Mouse (Mus musculus) forebrain, embryonic 10.5 days (tissue): ENCODE results near the gene Sec62. TPM values are rescaled to one million over a fixed set of nuclear protein-coding genes. Genes with fewer than 3 reads are reported as not detected.
"Not testable (repeated sequence)": the region's sequence is repeated elsewhere in the genome, so short reads cannot be mapped to it uniquely, and the experiment has no call there.

Experiments
- DNase-seq: peaks from one replicate; pipeline ENCODE4 v3.0.0-alpha.2; 2017; ENCODE audit warnings: low spot score; ENCODE audit errors: extremely low spot score
- H3K27ac ChIP-seq: fragments of 300-500 bp; sonication (generic); 2 replicates; pipeline ENCODE4 v1.5.1; 2016; ENCODE audit warnings: mild to moderate bottlenecking
- H3K27me3 ChIP-seq: fragments of 300-500 bp; sonication (generic); 2 replicates; pipeline ENCODE4 v1.6.1; 2016; ENCODE audit warnings: mild to moderate bottlenecking; ENCODE audit not compliant: poor library complexity, severe bottlenecking
- H3K36me3 ChIP-seq: fragments of 300-500 bp; sonication (generic); replicated peaks from 2 replicates; pipeline ENCODE4 v1.6.1; 2016; ENCODE audit warnings: mild to moderate bottlenecking, moderate library complexity
- H3K4me1 ChIP-seq: fragments of 300-500 bp; sonication (generic); 2 replicates; pipeline ENCODE4 v1.6.1; 2016
- H3K4me3 ChIP-seq: fragments of 300-500 bp; sonication (generic); 2 replicates; pipeline ENCODE4 v1.5.1; 2016; ENCODE audit warnings: mild to moderate bottlenecking, moderate library complexity
- H3K9me3 ChIP-seq: fragments of 300-500 bp; sonication (generic); 2 replicates; pipeline ENCODE4 v1.6.1; 2016; ENCODE audit warnings: mild to moderate bottlenecking, moderate library complexity
- WGBS: fragments of 180-500 bp; shearing (Covaris S2); methylation state at CpG from one replicate; pipeline ENCODE4 v1.1.7; 2016; 5-methylcytosine and 5-hydroxymethylcytosine counted together
- polyA plus RNA-seq: library from polyadenylated mRNA; unstranded; fragments of >200 nt; fragmentation: Nextera tagmentation; extraction: Ambion mirVana; gene quantifications from 2 replicates; pipeline ENCODE4 v1.2.1, GENCODE M21; 2016

Gene Sec62
- polyA plus RNA-seq, 1 experiment from 2014 or later: 49.8 TPM

GRCm38 (mm10) chr3:30851422-30851821 lies 58.7 kb downstream of the Sec62 start:
- H3K27me3 ChIP-seq: peaks cover 29% of the 10 kb centered on the region
- WGBS: 74% methylated on average over 5 of the region's 6 CpGs
- H3K36me3 ChIP-seq: no peaks in the 10 kb centered on the region
- H3K4me3 ChIP-seq: no peak overlapping the region
- no peak overlapping the region for H3K27ac ChIP-seq
- H3K4me1 ChIP-seq: peaks cover 11% of the 10 kb centered on the region
- no peaks in the 10 kb centered on the region for H3K9me3 ChIP-seq
- DNase-seq: no peak

GRCm38 (mm10) chr3:30853596-30853995 lies 60.9 kb downstream of the Sec62 start:
- Histone ChIP-seq H3K4me1 (peaks cover 11% of the 10 kb centered on the region), H3K27ac (no peak overlapping the region), H3K36me3 (no peaks in the 10 kb centered on the region), H3K4me3 (no peak overlapping the region), H3K27me3 (peaks cover 46% of the 10 kb centered on the region), H3K9me3 (no peaks in the 10 kb centered on the region)
- WGBS: 89% methylated on average over 5 of the region's 5 CpGs
- DNase-seq: no peak

- peak within 1 kb of the TSS; percentile 54 for H3K27ac ChIP-seq
- H3K9me3 ChIP-seq: no peaks in the 10 kb centered on the region
- H3K36me3 ChIP-seq: no peaks in the 10 kb centered on the region
- peaks cover 46% of the 10 kb centered on the region for H3K27me3 ChIP-seq
- DNase-seq: peak; percentile 55
- H3K4me1 ChIP-seq: peaks cover 11% of the 10 kb centered on the region
- H3K4me3 ChIP-seq: peak within 1 kb of the TSS; percentile 64
- WGBS: under 1% methylated on average over 75 of the region's 75 CpGs
Measured at GRCm38 (mm10) chr3:30855604-30856458, 63.2 kb downstream of the Sec62 start, which contains the start of gene Gpr160. Gpr160 (plus strand) TSS chr3:30855950.

GRCm38 (mm10) chr3:30859599-30859998 lies 66.9 kb downstream of the Sec62 start:
- 93% methylated on average over 8 of the region's 8 CpGs for WGBS
- H3K27me3 ChIP-seq: peaks cover 35% of the 10 kb centered on the region

GRCm38 (mm10) chr3:30860705-30861104 lies 68.0 kb downstream of the Sec62 start:
- Histone ChIP-seq H3K4me1 (peaks cover 7% of the 10 kb centered on the region), H3K4me3 (no peak overlapping the region), H3K27me3 (peaks cover 24% of the 10 kb centered on the region), H3K27ac (no peak overlapping the region), H3K9me3 (no peaks in the 10 kb centered on the region), H3K36me3 (no peaks in the 10 kb centered on the region)
- DNase-seq: no peak
- WGBS: 90% methylated on average over 4 of the region's 4 CpGs

More at GRCm38 (mm10) chr3:30859599-30859998, 66.9 kb downstream of the Sec62 start:
- H3K4me1 ChIP-seq: peaks cover 11% of the 10 kb centered on the region
- not testable (repeated sequence) for H3K27ac ChIP-seq, H3K4me3 ChIP-seq, H3K36me3 ChIP-seq, H3K9me3 ChIP-seq, DNase-seq

GRCm38 (mm10) chr3:30863712-30864435 lies 71.2 kb downstream of the Sec62 start:
- Histone ChIP-seq H3K27ac (no peak overlapping the region), H3K9me3 (no peaks in the 10 kb centered on the region), H3K36me3 (no peaks in the 10 kb centered on the region), H3K4me3 (no peak overlapping the region), H3K4me1 (peaks cover 13% of the 10 kb centered on the region), H3K27me3 (no peaks in the 10 kb centered on the region)
- WGBS: 83% methylated on average over 5 of the region's 5 CpGs
- DNase-seq: no peak

- no peaks in the 10 kb centered on the region for H3K36me3 ChIP-seq
- H3K27ac ChIP-seq: no peak overlapping the region
- no peak overlapping the region for H3K4me3 ChIP-seq
- DNase-seq: no peak
- H3K9me3 ChIP-seq: no peaks in the 10 kb centered on the region
- WGBS: 95% methylated on average over 1 of the region's 1 CpGs
- peaks cover 13% of the 10 kb centered on the region for H3K4me1 ChIP-seq
- H3K27me3 ChIP-seq: no peaks in the 10 kb centered on the region
Measured at GRCm38 (mm10) chr3:30864640-30865039, 72.0 kb downstream of the Sec62 start.

GRCm38 (mm10) chr3:30868176-30868575 lies 75.5 kb downstream of the Sec62 start:
- H3K36me3 ChIP-seq: no peaks in the 10 kb centered on the region
- WGBS: 88% methylated on average over 5 of the region's 5 CpGs
- no peaks in the 10 kb centered on the region for H3K9me3 ChIP-seq
- H3K27me3 ChIP-seq: no peaks in the 10 kb centered on the region
- H3K27ac ChIP-seq: no peak overlapping the region
- H3K4me3 ChIP-seq: no peak overlapping the region
- H3K4me1 ChIP-seq: peaks cover 13% of the 10 kb centered on the region
- no peak for DNase-seq

GRCm38 (mm10) chr3:30868625-30869024 lies 76.0 kb downstream of the Sec62 start:
- H3K4me3 ChIP-seq: no peak overlapping the region
- no peaks in the 10 kb centered on the region for H3K36me3 ChIP-seq
- H3K4me1 ChIP-seq: peaks cover 13% of the 10 kb centered on the region
- H3K27ac ChIP-seq: no peak overlapping the region
- no peak for DNase-seq
- H3K27me3 ChIP-seq: no peaks in the 10 kb centered on the region
- H3K9me3 ChIP-seq: no peaks in the 10 kb centered on the region
- WGBS: 81% methylated on average over 5 of the region's 5 CpGs

- Histone ChIP-seq H3K4me1 (peaks cover 13% of the 10 kb centered on the region), H3K27me3 (no peaks in the 10 kb centered on the region), H3K27ac (no peak overlapping the region), H3K4me3 (no peak overlapping the region), H3K9me3 (no peaks in the 10 kb centered on the region), H3K36me3 (no peaks in the 10 kb centered on the region)
- DNase-seq: no peak
- 88% methylated on average over 1 of the region's 1 CpGs for WGBS
Measured at GRCm38 (mm10) chr3:30869995-30870394, 77.3 kb downstream of the Sec62 start.

Other genes starting within 250 kb of the Sec62 start
- 26.7 and 26.9 TPM in 2 replicates for gene Mecom, start 244.9 kb upstream of the Sec62 start, polyA plus RNA-seq
- 0.09 and 0.17 TPM in 2 replicates for gene Actrt3, start 192.9 kb upstream of the Sec62 start, polyA plus RNA-seq
- 29.9 and 31.0 TPM in 2 replicates for gene Mynn, start 190.8 kb upstream of the Sec62 start, polyA plus RNA-seq
- not detected in 2 replicates for gene Lrriq4, start 148.4 kb upstream of the Sec62 start, polyA plus RNA-seq
- gene Lrrc34, start 145.0 kb upstream of the Sec62 start, polyA plus RNA-seq: 2.0 and 2.4 TPM in 2 replicates
- gene Lrrc31, start 93.0 kb upstream of the Sec62 start, polyA plus RNA-seq: not detected in 2 replicates
- not detected in 2 replicates for gene Samd7, start 46.6 kb upstream of the Sec62 start, polyA plus RNA-seq
- 0.47 and 0.72 TPM in 2 replicates for gene Gpr160, start 63.1 kb downstream of the Sec62 start, polyA plus RNA-seq
- 4.7 and 5.9 TPM in 2 replicates for gene Phc3, start 176.5 kb downstream of the Sec62 start, polyA plus RNA-seq
- 37.7 and 39.2 TPM in 2 replicates for gene Prkci, start 202.9 kb downstream of the Sec62 start, polyA plus RNA-seq